Mouse (Mus musculus): ENCODE measurements around the gene Rabgap1l. TPM values are rescaled to one million over a fixed set of nuclear protein-coding genes. Genes with fewer than 3 reads are reported as not detected.

Rabgap1l gene
- polyA plus RNA-seq, 1 experiment from 2014 or later, result 31.4 TPM

- Histone ChIP-seq H3K36me3 (ENCODE audit: insufficient read depth, low read length) (no peaks in the 10 kb centered on the region), H3K27me3 (replicated peaks; ENCODE audit: insufficient read depth, low read length) (no peaks in the 10 kb centered on the region), H3K9ac (replicated peaks; ENCODE audit: low read depth) (no peak overlapping the region), H3K27ac (ENCODE audit: low read length) (peak overlapping the region; percentile 75), H3K4me1 (ENCODE audit: insufficient read depth, low read depth, low read length) (peaks cover 13% of the 10 kb centered on the region; the same call in 1 of the 2 replicates), H3K4me3 (ENCODE audit: low read depth, low read length) (no peak overlapping the region), H3K9me3 (ENCODE audit: low read length) (no peaks in the 10 kb centered on the region), H3K4me2 (replicated peaks; ENCODE audit: low read depth, low read length) (no peak overlapping the region)
- no peak for ATAC-seq
- DNase-seq (ENCODE audit: low spot score), result no peak
- TF ChIP-seq CTCF (IDR thresholded peaks at IDR 0.05) (no peak), EP300 (IDR thresholded peaks at IDR 0.05) (no peak)
- WGBS, result 40% methylated on average over 5 of the region's 5 CpGs
Observed at GRCm38 (mm10) chr1:160309951-160310350, 483.1 kb downstream of the Rabgap1l start.

- Histone ChIP-seq H3K4me3 (ENCODE audit: low read depth, low read length) (peak overlapping the region; percentile 28; the same call in 1 of the 2 replicates), H3K36me3 (ENCODE audit: insufficient read depth, low read length) (no peaks in the 10 kb centered on the region), H3K27ac (ENCODE audit: low read length) (peak overlapping the region; percentile 75), H3K27me3 (replicated peaks; ENCODE audit: insufficient read depth, low read length) (no peaks in the 10 kb centered on the region), H3K4me2 (replicated peaks; ENCODE audit: low read depth, low read length) (peak overlapping the region; percentile 46), H3K9ac (replicated peaks; ENCODE audit: low read depth) (no peak overlapping the region), H3K4me1 (ENCODE audit: insufficient read depth, low read depth, low read length) (peaks cover 13% of the 10 kb centered on the region; the same call in 1 of the 2 replicates), H3K9me3 (ENCODE audit: low read length) (no peaks in the 10 kb centered on the region)
- peak; percentile 87 for DNase-seq (ENCODE audit: low spot score)
- TF ChIP-seq CTCF (IDR thresholded peaks at IDR 0.05) (peak; percentile 57), EP300 (IDR thresholded peaks at IDR 0.05) (peak; percentile 59)
- WGBS, result 19% methylated on average over 7 of the region's 7 CpGs
- peak; percentile 79 for ATAC-seq
Observed at GRCm38 (mm10) chr1:160308996-160309395, 484.0 kb downstream of the Rabgap1l start.

- no peaks in the 10 kb centered on the region for H3K9me3 ChIP-seq (ENCODE audit: low read length)
- H3K27me3 ChIP-seq (replicated peaks; ENCODE audit: insufficient read depth, low read length), result no peaks in the 10 kb centered on the region
- H3K36me3 ChIP-seq (ENCODE audit: insufficient read depth, low read length), result no peaks in the 10 kb centered on the region
- H3K4me3 ChIP-seq (ENCODE audit: low read depth, low read length), result peak overlapping the region; percentile 28; the same call in 1 of the 2 replicates
- H3K9ac ChIP-seq (replicated peaks; ENCODE audit: low read depth), result no peak overlapping the region
- H3K4me1 ChIP-seq (ENCODE audit: insufficient read depth, low read depth, low read length), result peaks cover 13% of the 10 kb centered on the region; the same call in 1 of the 2 replicates
- peak overlapping the region; percentile 46 for H3K4me2 ChIP-seq (replicated peaks; ENCODE audit: low read depth, low read length)
- H3K27ac ChIP-seq (ENCODE audit: low read length), result peak overlapping the region; percentile 75
- ATAC-seq, result peak; percentile 53; the same call in 1 of the 2 replicates
- 42% methylated on average over 7 of the region's 7 CpGs for WGBS
- TF ChIP-seq EP300 (IDR thresholded peaks at IDR 0.05) (no peak), CTCF (IDR thresholded peaks at IDR 0.05) (no peak)
- no peak for DNase-seq (ENCODE audit: low spot score)
Observed at GRCm38 (mm10) chr1:160308498-160308897, 484.5 kb downstream of the Rabgap1l start.

DNA sequence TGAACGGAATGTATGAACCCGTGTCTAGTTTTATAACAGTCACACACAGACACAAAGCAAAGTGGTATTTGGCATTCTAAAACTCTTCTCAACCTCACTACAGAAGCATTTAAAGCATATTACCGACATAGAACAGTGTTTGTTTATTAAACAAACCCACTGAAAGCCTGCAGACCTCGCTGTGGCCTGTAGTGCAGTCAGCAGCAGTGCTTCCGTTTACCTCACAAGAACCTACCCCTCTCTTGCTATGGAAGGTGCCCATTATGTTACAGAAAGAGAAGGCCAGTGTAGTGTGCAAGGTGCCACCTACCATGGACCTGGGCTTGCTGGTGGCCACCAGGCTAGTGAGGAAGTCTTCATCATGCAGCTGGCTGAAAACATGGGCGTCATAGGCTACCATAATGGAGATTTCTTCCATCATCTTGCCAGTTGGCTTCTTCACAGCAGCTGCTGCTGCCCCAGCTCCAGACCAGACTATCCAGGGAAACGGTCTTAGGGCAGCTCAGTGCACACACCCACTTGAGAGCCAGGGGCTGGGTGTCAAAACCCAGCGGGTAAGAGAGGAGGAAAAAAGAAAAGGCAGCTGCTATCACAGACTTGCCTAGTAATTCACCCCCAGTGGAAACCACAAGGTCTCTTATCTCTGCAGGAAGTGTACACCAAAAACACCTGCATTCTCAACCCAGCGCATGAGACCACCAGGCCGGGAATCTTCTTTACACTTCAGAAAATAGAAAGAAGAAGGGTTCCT, 486.0 kb downstream of the Rabgap1l start:
- H3K36me3 ChIP-seq (ENCODE audit: insufficient read depth, low read length), result no peaks in the 10 kb centered on the region
- no peaks in the 10 kb centered on the region for H3K9me3 ChIP-seq (ENCODE audit: low read length)
- H3K4me1 ChIP-seq (ENCODE audit: insufficient read depth, low read depth, low read length), result 0 out of 2 replicates have a peak, but pooled peaks cover 13% of the 10 kb centered on the region
- TF ChIP-seq EP300 (IDR thresholded peaks at IDR 0.05) (no peak), CTCF (IDR thresholded peaks at IDR 0.05) (no peak; the same call in 1 of the 2 replicates)
- DNase-seq (ENCODE audit: low spot score) (no peak), ATAC-seq (peak; percentile 7; the same call in 1 of the 2 replicates)
- H3K4me3 ChIP-seq (ENCODE audit: low read depth, low read length), result peak overlapping the region; percentile 19; the same call in 1 of the 2 replicates
- WGBS, result 30% methylated on average over 10 of the region's 10 CpGs
- H3K9ac ChIP-seq (replicated peaks; ENCODE audit: low read depth), result peak overlapping the region; percentile 23; the same call in 1 of the 2 replicates
- peak overlapping the region; percentile 16 for H3K27ac ChIP-seq (ENCODE audit: low read length)
- peak overlapping the region; percentile 49 for H3K4me2 ChIP-seq (replicated peaks; ENCODE audit: low read depth, low read length)
- H3K27me3 ChIP-seq (replicated peaks; ENCODE audit: insufficient read depth, low read length), result no peaks in the 10 kb centered on the region

GRCm38 (mm10) chr1:160306336-160306735, 486.7 kb downstream of the Rabgap1l start:
- TF ChIP-seq CTCF (IDR thresholded peaks at IDR 0.05) (no peak), EP300 (IDR thresholded peaks at IDR 0.05) (no peak)
- 33% methylated on average over 6 of the region's 6 CpGs for WGBS
- Histone ChIP-seq H3K4me2 (replicated peaks; ENCODE audit: low read depth, low read length) (no peak overlapping the region; the same call in 1 of the 2 replicates), H3K4me1 (ENCODE audit: insufficient read depth, low read depth, low read length) (0 out of 2 replicates have a peak, but pooled peaks cover 9% of the 10 kb centered on the region), H3K36me3 (ENCODE audit: insufficient read depth, low read length) (no peaks in the 10 kb centered on the region), H3K27me3 (replicated peaks; ENCODE audit: insufficient read depth, low read length) (no peaks in the 10 kb centered on the region), H3K9me3 (ENCODE audit: low read length) (no peaks in the 10 kb centered on the region), H3K4me3 (ENCODE audit: low read depth, low read length) (no peak overlapping the region), H3K27ac (ENCODE audit: low read length) (no peak overlapping the region), H3K9ac (replicated peaks; ENCODE audit: low read depth) (no peak overlapping the region)
- DNase-seq (ENCODE audit: low spot score) (no peak), ATAC-seq (no peak)

- DNase-seq (ENCODE audit: low spot score), result no peak
- TF ChIP-seq EP300 (IDR thresholded peaks at IDR 0.05), result no peak
- TF ChIP-seq CTCF (IDR thresholded peaks at IDR 0.05), result no peak
- Histone ChIP-seq H3K4me3 (ENCODE audit: low read depth, low read length) (no peak overlapping the region), H3K4me1 (ENCODE audit: insufficient read depth, low read depth, low read length) (0 out of 2 replicates have a peak, but pooled peaks cover 7% of the 10 kb centered on the region), H3K27ac (ENCODE audit: low read length) (no peak overlapping the region), H3K27me3 (replicated peaks; ENCODE audit: insufficient read depth, low read length) (no peaks in the 10 kb centered on the region), H3K9me3 (ENCODE audit: low read length) (no peaks in the 10 kb centered on the region), H3K9ac (replicated peaks; ENCODE audit: low read depth) (no peak overlapping the region), H3K4me2 (replicated peaks; ENCODE audit: low read depth, low read length) (no peak overlapping the region), H3K36me3 (ENCODE audit: insufficient read depth, low read length) (no peaks in the 10 kb centered on the region)
- ATAC-seq, result no peak
- 74% methylated on average over 1 of the region's 1 CpGs for WGBS
Observed at GRCm38 (mm10) chr1:160305826-160306225, 487.2 kb downstream of the Rabgap1l start.
